Mouse (Mus musculus): Measurements from ENCODE around the gene Pacrg.
A peak's percentile ranks its signal among the peaks of the same experiment; 100 is the strongest.

The Pacrg gene

GRCm38 (mm10) chr17:10840148-10840707 lies at the start of gene Pacrg, which contains the start of gene Prkn:
Gene Pacrg (minus strand): TSS chr17:10840311.
Gene Prkn (plus strand): TSS chr17:10840384.
- DNase-seq, result peak; percentile 97 to 98

GRCm38 (mm10) chr17:10887924-10888323 lies 47.8 kb upstream of the Pacrg start:
- DNase-seq, result no peak

GRCm38 (mm10) chr17:10882260-10882659 lies 42.1 kb upstream of the Pacrg start:
- no peak for DNase-seq

GRCm38 (mm10) chr17:10878986-10879385 lies 38.9 kb upstream of the Pacrg start:
- no peak for DNase-seq

GRCm38 (mm10) chr17:10874208-10875187 lies 34.4 kb upstream of the Pacrg start:
- no peak for DNase-seq

- DNase-seq, result no peak
These were observed 14.1 kb upstream of the Pacrg start for GRCm38 (mm10) chr17:10854207-10854606.

GRCm38 (mm10) chr17:10840731-10841201 lies 655 bp upstream of the Pacrg start:
- peak; percentile 60 to 62 for DNase-seq

GRCm38 (mm10) chr17:10818971-10819370 lies 21.1 kb downstream of the Pacrg start:
- DNase-seq, result no peak

- DNase-seq, result no peak
These were observed 31.5 kb downstream of the Pacrg start for GRCm38 (mm10) chr17:10808571-10808970.

GRCm38 (mm10) chr17:10807261-10807998 lies 32.7 kb downstream of the Pacrg start:
- DNase-seq, result no peak

- no peak for DNase-seq
These were observed 33.4 kb downstream of the Pacrg start for GRCm38 (mm10) chr17:10806692-10807091.

- DNase-seq, result no peak
These were observed 48.5 kb downstream of the Pacrg start for GRCm38 (mm10) chr17:10791661-10792060.

- no peak for DNase-seq
These were observed 55.6 kb downstream of the Pacrg start for GRCm38 (mm10) chr17:10784401-10784920.

GRCm38 (mm10) chr17:10776503-10776902 lies 63.6 kb downstream of the Pacrg start:
- DNase-seq, result no peak

GRCm38 (mm10) chr17:10774468-10774867 lies 65.6 kb downstream of the Pacrg start:
- no peak for DNase-seq

- DNase-seq, result no peak
These were observed 67.9 kb downstream of the Pacrg start for GRCm38 (mm10) chr17:10772207-10772606.

- DNase-seq, result no peak
These were observed 70.2 kb downstream of the Pacrg start for GRCm38 (mm10) chr17:10769873-10770272.

- DNase-seq, result no peak
These were observed 73.2 kb downstream of the Pacrg start for GRCm38 (mm10) chr17:10766735-10767406.

- DNase-seq, result no peak
These were observed 75.8 kb downstream of the Pacrg start for GRCm38 (mm10) chr17:10764343-10764742.

GRCm38 (mm10) chr17:10757455-10757854 lies 82.7 kb downstream of the Pacrg start:
- DNase-seq, result no peak

- DNase-seq, result no peak
These were observed 95.2 kb downstream of the Pacrg start for GRCm38 (mm10) chr17:10744709-10745461.

GRCm38 (mm10) chr17:10740083-10740482 lies 100.0 kb downstream of the Pacrg start:
- no peak for DNase-seq
